Mouse (Mus musculus) liver, postnatal 0 days (tissue): ENCODE measurements around the gene Atp1a2. TPM values are rescaled to one million over a fixed set of nuclear protein-coding genes. Genes with fewer than 3 reads are reported as not detected.

ENCODE experiments used
- ATAC-seq: fragments of 200-750 bp; cut with Nextera tagmentation; 2 replicates; pipeline ENCODE4 v1.8.0; 2017; ENCODE audit warnings: mild to moderate bottlenecking, moderate library complexity
- DNase-seq: peaks from one replicate; pipeline ENCODE4 v3.0.0-alpha.2; 2016
- H3K27ac ChIP-seq: fragments of 300-500 bp; sonication (generic); 2 replicates; pipeline ENCODE4 v1.5.1; 2014; ENCODE audit warnings: antibody characterized with exemption, moderate library complexity, mild to moderate bottlenecking, low read depth
- H3K27me3 ChIP-seq: fragments of 300-500 bp; sonication (generic); 2 replicates; pipeline ENCODE4 v1.6.1; 2014; ENCODE audit warnings: low read length, control low read depth, mixed read lengths; ENCODE audit not compliant: insufficient read depth
- H3K36me3 ChIP-seq: fragments of 300-500 bp; sonication (generic); replicated peaks from 2 replicates; pipeline ENCODE4 v1.6.1; 2014; ENCODE audit warnings: mild to moderate bottlenecking, control low read depth, low read length, moderate library complexity, mixed read lengths; ENCODE audit not compliant: insufficient read depth
- H3K4me1 ChIP-seq: fragments of 300-500 bp; sonication (generic); 2 replicates; pipeline ENCODE4 v1.6.1; 2014; ENCODE audit warnings: antibody characterized with exemption, mild to moderate bottlenecking, control low read depth; ENCODE audit not compliant: insufficient read depth
- H3K4me2 ChIP-seq: fragments of 300-500 bp; sonication (generic); 2 replicates; pipeline ENCODE4 v1.6.1; 2014; ENCODE audit warnings: low read depth, mild to moderate bottlenecking, low read length, moderate library complexity, mixed read lengths
- H3K4me3 ChIP-seq: fragments of 300-500 bp; sonication (generic); 2 replicates; pipeline ENCODE4 v1.5.1; 2014; ENCODE audit warnings: low read depth, low read length
- H3K9ac ChIP-seq: fragments of 300-500 bp; sonication (generic); replicated peaks from 2 replicates; pipeline ENCODE4 v1.6.1; 2014; ENCODE audit warnings: mild to moderate bottlenecking, moderate library complexity
- H3K9me3 ChIP-seq: fragments of 300-500 bp; sonication (generic); 2 replicates; pipeline ENCODE4 v1.6.1; 2016; ENCODE audit warnings: mild to moderate bottlenecking, control low read depth, low read length, mixed read lengths
- CTCF ChIP-seq: sonication (generic); IDR thresholded peaks from 2 replicates; pipeline ENCODE4 v1.5.1; 2016; ENCODE audit warnings: antibody characterized with exemption, low read depth
- EP300 ChIP-seq: IDR thresholded peaks from 2 replicates; pipeline ENCODE4 v1.6.1; 2016; ENCODE audit warnings: antibody characterized with exemption, low read depth, mild to moderate bottlenecking
- WGBS: fragments of 180-500 bp; shearing (Covaris S2); extraction: QIAGEN DNeasy Blood & Tissue Kit; methylation state at CpG from one replicate; pipeline ENCODE4 v1.1.7; 2014; ENCODE audit not compliant: insufficient replicate concordance; 5-methylcytosine and 5-hydroxymethylcytosine counted together
- polyA plus RNA-seq: library from polyadenylated mRNA; unstranded; fragments of >200 nt; fragmentation: Nextera tagmentation; extraction: Ambion mirVana; gene quantifications from 2 replicates; pipeline ENCODE4 v1.2.1, GENCODE M21; 2015

Atp1a2 gene
- polyA plus RNA-seq, 1 experiment from 2014 or later, result 0.29 TPM

- peaks cover 47% of the 10 kb centered on the region for H3K27me3 ChIP-seq
- 20% methylated on average over 10 of the region's 10 CpGs for WGBS
- peaks cover 19% of the 10 kb centered on the region for H3K4me1 ChIP-seq
- H3K9me3 ChIP-seq, result no peaks in the 10 kb centered on the region
- peak overlapping the region; percentile 41 for H3K4me3 ChIP-seq
- H3K4me2 ChIP-seq, result peak overlapping the region; percentile 72
- no peak overlapping the region for H3K9ac ChIP-seq
- no peaks in the 10 kb centered on the region for H3K36me3 ChIP-seq
- no peak overlapping the region for H3K27ac ChIP-seq
- TF ChIP-seq EP300 (no peak), CTCF (no peak)
- DNase-seq (no peak), ATAC-seq (no peak)
These were observed 43.5 kb upstream of the Atp1a2 start for GRCm38 (mm10) chr1:172341386-172341785.

GRCm38 (mm10) chr1:172340729-172341321, 43.0 kb upstream of the Atp1a2 start, which contains the start of gene Kcnj10:
TSS of gene Kcnj10 (plus strand) at chr1:172341210.
- no peaks in the 10 kb centered on the region for H3K9me3 ChIP-seq
- TF ChIP-seq CTCF (no peak), EP300 (no peak)
- peaks cover 52% of the 10 kb centered on the region for H3K27me3 ChIP-seq
- H3K4me3 ChIP-seq, result peak within 1 kb of the TSS; percentile 41
- ATAC-seq (peak; percentile 76), DNase-seq (peak; percentile 73)
- no peaks in the 10 kb centered on the region for H3K36me3 ChIP-seq
- no peak within 1 kb of the TSS for H3K9ac ChIP-seq
- H3K4me1 ChIP-seq, result peaks cover 15% of the 10 kb centered on the region
- 2% methylated on average over 37 of the region's 38 CpGs for WGBS
- H3K4me2 ChIP-seq, result peak within 1 kb of the TSS; percentile 72
- no peak within 1 kb of the TSS for H3K27ac ChIP-seq

GRCm38 (mm10) chr1:172337411-172338185, 39.7 kb upstream of the Atp1a2 start:
- H3K27me3 ChIP-seq, result peaks cover 46% of the 10 kb centered on the region
- no peak for ATAC-seq
- no peak for TF ChIP-seq CTCF
- TF ChIP-seq EP300, result no peak
- no peaks in the 10 kb centered on the region for H3K9me3 ChIP-seq
- WGBS, result 50% methylated on average over 2 of the region's 2 CpGs
- no peak overlapping the region for H3K4me3 ChIP-seq
- H3K4me2 ChIP-seq, result no peak overlapping the region
- no peaks in the 10 kb centered on the region for H3K36me3 ChIP-seq
- DNase-seq, result no peak
- H3K9ac ChIP-seq, result no peak overlapping the region
- no peak overlapping the region for H3K27ac ChIP-seq
- peaks cover 13% of the 10 kb centered on the region for H3K4me1 ChIP-seq

- peaks cover 7% of the 10 kb centered on the region for H3K4me1 ChIP-seq
- H3K27me3 ChIP-seq, result peaks cover 33% of the 10 kb centered on the region
- no peak for TF ChIP-seq EP300
- no peak for TF ChIP-seq CTCF
- H3K9ac ChIP-seq, result no peak overlapping the region
- WGBS, result 38% methylated on average over 15 of the region's 15 CpGs
- DNase-seq, result no peak
- no peak overlapping the region for H3K4me3 ChIP-seq
- H3K27ac ChIP-seq, result no peak overlapping the region
- no peak overlapping the region for H3K4me2 ChIP-seq
- ATAC-seq, result no peak
- no peaks in the 10 kb centered on the region for H3K9me3 ChIP-seq
- no peaks in the 10 kb centered on the region for H3K36me3 ChIP-seq
These were observed 37.9 kb upstream of the Atp1a2 start for GRCm38 (mm10) chr1:172335804-172336203.

- H3K27ac ChIP-seq, result no peak overlapping the region
- WGBS, result 25% methylated on average over 3 of the region's 3 CpGs
- H3K36me3 ChIP-seq, result no peaks in the 10 kb centered on the region
- no peak for ATAC-seq
- DNase-seq, result no peak
- no peak overlapping the region for H3K4me3 ChIP-seq
- H3K27me3 ChIP-seq, result peaks cover 34% of the 10 kb centered on the region
- H3K4me2 ChIP-seq, result no peak overlapping the region
- H3K9me3 ChIP-seq, result no peaks in the 10 kb centered on the region
- no peak overlapping the region for H3K9ac ChIP-seq
- H3K4me1 ChIP-seq, result peaks cover 2% of the 10 kb centered on the region; the same call in 1 of the 2 replicates
- no peak for TF ChIP-seq EP300
- TF ChIP-seq CTCF, result peak; percentile 34; the same call in 1 of the 2 replicates
These were observed 35.6 kb upstream of the Atp1a2 start for GRCm38 (mm10) chr1:172333512-172333911.

GRCm38 (mm10) chr1:172332925-172333324, 35.1 kb upstream of the Atp1a2 start:
- peaks cover 2% of the 10 kb centered on the region; the same call in 1 of the 2 replicates for H3K4me1 ChIP-seq
- DNase-seq, result no peak
- peaks cover 33% of the 10 kb centered on the region for H3K27me3 ChIP-seq
- H3K36me3 ChIP-seq, result no peaks in the 10 kb centered on the region
- WGBS, result 74% methylated on average over 2 of the region's 2 CpGs
- H3K4me2 ChIP-seq, result no peak overlapping the region
- no peak overlapping the region for H3K9ac ChIP-seq
- H3K9me3 ChIP-seq, result no peaks in the 10 kb centered on the region
- no peak overlapping the region for H3K4me3 ChIP-seq
- H3K27ac ChIP-seq, result no peak overlapping the region
- no peak for ATAC-seq
- no peak for TF ChIP-seq CTCF
- TF ChIP-seq EP300, result no peak
